Mouse (Mus musculus): Measurements from ENCODE around the gene Rxra. TPM values are rescaled to one million over a fixed set of nuclear protein-coding genes. Genes with fewer than 3 reads are reported as not detected.

Gene Rxra
- polyA plus RNA-seq, 1 experiment from 2014 or later, result 2.6 TPM

DNA sequence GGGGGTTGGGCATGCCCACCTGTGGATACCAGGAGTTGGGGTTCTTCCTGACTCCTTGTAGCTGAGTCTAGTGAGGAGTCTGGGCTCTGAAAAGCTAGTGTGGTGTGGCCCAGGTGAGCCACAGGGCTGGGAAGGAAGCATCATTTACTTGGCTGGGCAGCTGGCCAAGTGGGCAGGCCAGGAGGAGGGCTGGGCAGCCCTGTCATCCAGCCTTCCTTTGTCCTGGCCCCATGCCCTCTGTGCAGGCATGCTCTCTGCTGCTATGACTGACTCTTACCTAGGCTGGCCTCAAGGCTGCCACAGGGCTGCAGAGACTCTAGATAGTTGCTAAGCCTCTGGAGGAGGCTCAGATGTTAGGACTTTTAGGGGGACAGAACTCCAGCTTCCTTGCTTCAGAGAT lies 42.0 kb downstream of the Rxra start:
- ATAC-seq (no peak), DNase-seq (ENCODE audit: low spot score) (peak; percentile 14)
- Histone ChIP-seq H3K27ac (ENCODE audit: low read depth, low read length) (no peak overlapping the region), H3K36me3 (ENCODE audit: control insufficient read depth, insufficient read depth, low read length) (no peaks in the 10 kb centered on the region), H3K4me2 (ENCODE audit: low read length) (no peak overlapping the region), H3K4me3 (ENCODE audit: low read depth, low read length) (no peak overlapping the region), H3K27me3 (replicated peaks; ENCODE audit: control insufficient read depth, insufficient read depth, low read length) (no peaks in the 10 kb centered on the region), H3K9ac (ENCODE audit: low read length) (no peak overlapping the region), H3K9me3 (replicated peaks; ENCODE audit: control insufficient read depth, low read length) (no peaks in the 10 kb centered on the region), H3K4me1 (ENCODE audit: control insufficient read depth, insufficient read depth, low read length) (peaks cover 7% of the 10 kb centered on the region)

DNA sequence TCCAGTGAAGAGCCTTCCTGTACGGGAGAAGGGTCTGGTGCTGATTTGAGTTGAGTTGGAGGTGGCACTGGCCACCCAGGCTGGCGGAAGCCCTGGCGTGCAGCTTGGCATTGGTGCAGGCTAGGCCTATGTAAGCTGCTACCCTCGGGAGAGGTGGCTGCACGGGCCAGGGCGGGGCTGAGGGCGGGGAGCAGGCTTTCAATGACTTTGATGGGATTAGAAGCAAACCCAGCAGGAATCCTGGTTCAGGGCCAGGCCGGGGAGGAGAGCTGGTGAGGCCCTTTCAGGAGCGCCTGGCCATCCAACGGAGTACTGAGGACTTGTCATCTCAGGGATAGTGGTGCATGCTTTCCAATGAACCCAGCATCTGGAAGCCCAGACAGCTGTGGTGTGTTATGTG lies 43.4 kb downstream of the Rxra start:
- Histone ChIP-seq H3K27ac (ENCODE audit: low read depth, low read length) (no peak overlapping the region), H3K9ac (ENCODE audit: low read length) (no peak overlapping the region), H3K4me1 (ENCODE audit: control insufficient read depth, insufficient read depth, low read length) (peaks cover 7% of the 10 kb centered on the region), H3K4me2 (ENCODE audit: low read length) (no peak overlapping the region), H3K27me3 (replicated peaks; ENCODE audit: control insufficient read depth, insufficient read depth, low read length) (no peaks in the 10 kb centered on the region), H3K4me3 (ENCODE audit: low read depth, low read length) (no peak overlapping the region), H3K36me3 (ENCODE audit: control insufficient read depth, insufficient read depth, low read length) (no peaks in the 10 kb centered on the region), H3K9me3 (replicated peaks; ENCODE audit: control insufficient read depth, low read length) (no peaks in the 10 kb centered on the region)
- DNase-seq (ENCODE audit: low spot score) (peak; percentile 37), ATAC-seq (no peak)
- WGBS, result 7% methylated on average over 10 of the region's 10 CpGs

DNA sequence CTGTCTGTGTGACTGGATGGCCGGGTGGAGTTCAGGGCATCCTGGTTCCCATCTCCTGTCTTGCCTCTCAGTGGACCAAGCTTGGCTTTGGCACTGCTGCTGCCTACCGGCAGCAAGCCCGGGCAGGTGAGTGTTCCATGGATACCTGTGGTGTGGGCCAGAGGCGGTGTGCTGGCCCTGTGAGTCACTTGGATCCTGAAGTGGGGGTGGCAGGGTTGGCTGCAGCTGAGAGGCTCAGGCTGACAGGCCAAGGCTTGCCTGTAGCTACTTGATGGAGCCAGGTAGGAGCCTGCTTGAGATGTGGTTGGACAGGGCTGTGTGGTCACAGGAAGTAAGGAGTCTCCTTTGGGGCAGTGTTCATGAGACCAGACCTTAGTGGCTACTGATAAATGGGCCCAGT lies 45.4 kb downstream of the Rxra start:
- DNase-seq (ENCODE audit: low spot score), result no peak
- Histone ChIP-seq H3K4me1 (ENCODE audit: control insufficient read depth, insufficient read depth, low read length) (peaks cover 7% of the 10 kb centered on the region), H3K4me2 (ENCODE audit: low read length) (no peak overlapping the region), H3K9me3 (replicated peaks; ENCODE audit: control insufficient read depth, low read length) (no peaks in the 10 kb centered on the region), H3K27ac (ENCODE audit: low read depth, low read length) (no peak overlapping the region), H3K36me3 (ENCODE audit: control insufficient read depth, insufficient read depth, low read length) (no peaks in the 10 kb centered on the region), H3K27me3 (replicated peaks; ENCODE audit: control insufficient read depth, insufficient read depth, low read length) (no peaks in the 10 kb centered on the region), H3K9ac (ENCODE audit: low read length) (no peak overlapping the region), H3K4me3 (ENCODE audit: low read depth, low read length) (no peak overlapping the region)
- no peak for ATAC-seq
- WGBS, result 94% methylated on average over 4 of the region's 4 CpGs

DNA sequence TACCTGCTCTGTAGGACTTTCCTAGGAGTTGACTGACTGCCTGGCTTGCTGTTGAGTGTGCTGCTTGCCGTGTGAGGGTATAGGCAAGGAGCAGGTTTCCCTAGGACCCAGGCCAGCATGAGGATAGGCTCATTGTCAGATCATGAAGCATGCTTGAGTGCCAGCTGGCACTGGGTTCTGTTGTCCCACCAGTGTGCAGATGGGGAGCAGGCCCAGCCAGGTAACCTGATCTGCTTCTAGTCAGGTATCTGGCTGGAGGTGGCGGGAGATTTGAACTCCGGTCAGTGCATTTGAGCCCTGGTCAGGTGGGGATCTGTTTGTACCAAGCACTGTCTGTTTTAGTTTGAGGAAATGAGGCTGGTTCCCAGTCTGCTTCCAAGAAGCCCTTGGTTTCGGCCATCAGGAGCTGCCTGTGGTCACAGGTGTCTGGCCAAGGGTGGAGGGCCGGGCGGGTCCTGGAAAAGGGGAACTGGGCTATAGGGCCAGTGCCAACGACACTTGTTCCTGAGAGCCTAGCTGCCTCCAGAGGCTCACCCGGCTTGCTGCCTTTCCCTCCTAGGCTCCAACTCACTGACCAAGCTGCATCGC lies 48.6 kb downstream of the Rxra start:
- Histone ChIP-seq H3K4me1 (ENCODE audit: control insufficient read depth, insufficient read depth, low read length) (no peaks in the 10 kb centered on the region), H3K4me3 (ENCODE audit: low read depth, low read length) (no peak overlapping the region), H3K27me3 (replicated peaks; ENCODE audit: control insufficient read depth, insufficient read depth, low read length) (no peaks in the 10 kb centered on the region), H3K4me2 (ENCODE audit: low read length) (no peak overlapping the region), H3K9ac (ENCODE audit: low read length) (no peak overlapping the region), H3K36me3 (ENCODE audit: control insufficient read depth, insufficient read depth, low read length) (no peaks in the 10 kb centered on the region), H3K27ac (ENCODE audit: low read depth, low read length) (no peak overlapping the region), H3K9me3 (replicated peaks; ENCODE audit: control insufficient read depth, low read length) (no peaks in the 10 kb centered on the region)
- ATAC-seq (no peak), DNase-seq (ENCODE audit: low spot score) (no peak)
- 84% methylated on average over 9 of the region's 9 CpGs for WGBS

DNA sequence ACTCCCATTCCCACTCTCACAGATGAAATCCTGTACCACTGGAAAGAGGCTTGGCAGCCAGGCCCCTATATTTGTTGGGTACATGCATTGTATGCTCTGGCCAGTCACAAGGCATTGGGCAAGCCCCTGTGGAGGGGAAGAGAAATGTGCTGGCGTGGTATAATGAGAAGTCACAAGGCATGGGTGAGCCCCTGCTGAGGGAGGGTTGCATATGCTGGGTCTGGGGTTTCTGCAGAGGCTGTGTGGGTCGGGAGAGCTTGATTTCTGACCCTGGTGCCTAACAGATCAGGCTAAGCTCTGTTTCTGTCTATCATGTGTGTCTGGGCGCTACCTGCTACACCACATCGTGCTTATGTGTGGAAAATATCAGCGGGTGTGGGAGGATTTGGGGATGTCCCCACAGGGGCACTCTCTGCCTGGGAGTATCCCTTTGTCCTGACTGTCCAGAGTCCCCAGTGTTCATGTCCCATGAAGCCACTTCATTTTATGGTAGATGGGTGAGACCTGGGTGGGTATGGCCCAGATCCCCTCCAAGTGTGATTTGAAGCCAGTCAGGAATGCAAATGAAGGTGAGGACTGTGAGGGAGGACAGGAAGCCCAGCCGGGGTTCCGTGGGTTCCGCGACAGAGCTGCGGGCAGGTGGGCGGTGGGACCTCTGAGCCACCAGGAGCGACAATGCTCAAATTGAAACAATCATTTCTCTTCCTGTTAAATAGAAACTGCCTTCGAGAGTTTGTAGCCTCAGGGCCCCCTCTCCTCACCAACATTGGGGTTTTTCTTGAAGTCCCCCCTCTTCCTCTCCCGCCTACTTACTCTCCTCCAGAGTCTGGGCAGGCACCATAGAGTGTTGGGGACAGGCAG lies 52.0 kb downstream of the Rxra start:
- no peaks in the 10 kb centered on the region for H3K9me3 ChIP-seq (replicated peaks; ENCODE audit: control insufficient read depth, low read length)
- no peak overlapping the region for H3K4me3 ChIP-seq (ENCODE audit: low read depth, low read length)
- DNase-seq (ENCODE audit: low spot score), result no peak
- H3K9ac ChIP-seq (ENCODE audit: low read length), result no peak overlapping the region
- ATAC-seq, result no peak
- no peaks in the 10 kb centered on the region for H3K27me3 ChIP-seq (replicated peaks; ENCODE audit: control insufficient read depth, insufficient read depth, low read length)
- H3K4me2 ChIP-seq (ENCODE audit: low read length), result no peak overlapping the region
- 0 out of 2 replicates have a peak, but pooled peaks cover under 1% of the 10 kb centered on the region for H3K4me1 ChIP-seq (ENCODE audit: control insufficient read depth, insufficient read depth, low read length)
- H3K36me3 ChIP-seq (ENCODE audit: control insufficient read depth, insufficient read depth, low read length), result no peaks in the 10 kb centered on the region
- 74% methylated on average over 14 of the region's 14 CpGs for WGBS
- H3K27ac ChIP-seq (ENCODE audit: low read depth, low read length), result no peak overlapping the region

DNA sequence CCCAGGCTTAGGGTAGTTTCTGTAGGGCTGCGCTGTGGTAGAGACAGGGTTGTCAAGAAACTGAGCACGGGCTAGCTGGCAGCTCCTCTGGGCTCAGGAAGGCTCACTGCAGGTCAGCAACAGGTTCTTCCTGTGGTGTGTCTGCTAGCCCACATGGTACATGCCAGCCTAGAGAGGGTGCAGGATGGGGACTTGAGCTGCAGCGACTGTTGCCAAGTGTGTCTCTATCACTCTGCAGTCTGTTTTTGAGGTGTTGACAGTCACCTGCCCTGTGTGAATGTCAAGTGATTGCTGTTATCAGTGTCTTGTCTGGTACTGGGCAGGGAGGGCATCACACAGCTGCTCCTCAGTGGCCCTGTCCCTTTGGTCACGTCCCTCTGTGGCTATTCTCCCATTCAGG lies 52.8 kb downstream of the Rxra start:
- H3K9ac ChIP-seq (ENCODE audit: low read length), result no peak overlapping the region
- 80% methylated on average over 4 of the region's 4 CpGs for WGBS
- H3K4me3 ChIP-seq (ENCODE audit: low read depth, low read length), result no peak overlapping the region
- H3K27me3 ChIP-seq (replicated peaks; ENCODE audit: control insufficient read depth, insufficient read depth, low read length), result no peaks in the 10 kb centered on the region
- DNase-seq (ENCODE audit: low spot score) (no peak), ATAC-seq (no peak)
- no peak overlapping the region for H3K27ac ChIP-seq (ENCODE audit: low read depth, low read length)
- 0 out of 2 replicates have a peak, but pooled peaks cover 4% of the 10 kb centered on the region for H3K4me1 ChIP-seq (ENCODE audit: control insufficient read depth, insufficient read depth, low read length)
- no peaks in the 10 kb centered on the region for H3K36me3 ChIP-seq (ENCODE audit: control insufficient read depth, insufficient read depth, low read length)
- no peaks in the 10 kb centered on the region for H3K9me3 ChIP-seq (replicated peaks; ENCODE audit: control insufficient read depth, low read length)
- H3K4me2 ChIP-seq (ENCODE audit: low read length), result no peak overlapping the region

DNA sequence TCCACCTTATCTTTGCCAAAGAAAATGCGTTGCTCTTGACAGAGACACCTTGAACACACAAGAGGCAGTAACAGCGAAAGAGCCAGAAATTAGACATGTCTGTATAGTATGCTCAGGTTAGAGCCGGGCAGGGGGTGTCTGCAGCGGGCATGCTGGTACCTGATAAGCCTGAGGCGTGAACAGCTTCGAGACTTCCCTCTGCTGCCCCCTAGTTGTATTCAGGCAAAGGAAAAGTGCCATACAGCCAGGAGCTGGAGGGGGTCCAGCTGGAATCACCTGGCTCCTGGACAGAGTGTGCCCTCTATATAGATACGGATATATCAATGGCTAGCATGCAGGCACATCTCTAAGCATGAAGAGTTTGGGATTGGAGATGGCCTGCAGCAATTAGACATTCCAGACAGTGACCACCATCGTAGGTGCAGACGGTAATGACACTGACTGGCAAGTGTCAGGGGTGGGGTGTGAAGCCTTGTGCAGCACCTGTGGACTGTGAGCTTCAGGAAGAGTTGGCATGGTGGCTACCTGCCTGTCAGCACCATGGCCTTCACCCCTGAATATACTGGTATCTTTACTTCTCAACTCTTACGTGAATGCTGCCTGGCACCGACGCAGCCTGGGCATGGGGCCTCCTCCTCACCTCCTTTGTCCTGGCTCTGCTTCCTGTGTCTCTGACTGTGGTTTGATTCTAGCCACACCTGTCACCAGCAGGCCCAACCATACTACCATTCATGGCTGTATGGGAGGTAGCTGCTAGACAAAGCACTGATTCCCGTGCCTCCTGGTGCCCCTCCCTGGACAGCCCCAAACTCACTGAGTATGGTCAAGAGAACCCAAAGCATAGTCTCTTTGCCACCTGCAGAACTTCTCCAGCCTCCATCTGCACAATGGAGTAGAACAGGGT lies 54.0 kb downstream of the Rxra start:
- Histone ChIP-seq H3K27ac (ENCODE audit: low read depth, low read length) (no peak overlapping the region), H3K4me2 (ENCODE audit: low read length) (no peak overlapping the region), H3K36me3 (ENCODE audit: control insufficient read depth, insufficient read depth, low read length) (no peaks in the 10 kb centered on the region), H3K9me3 (replicated peaks; ENCODE audit: control insufficient read depth, low read length) (no peaks in the 10 kb centered on the region), H3K4me1 (ENCODE audit: control insufficient read depth, insufficient read depth, low read length) (peaks cover 8% of the 10 kb centered on the region; the same call in 1 of the 2 replicates), H3K27me3 (replicated peaks; ENCODE audit: control insufficient read depth, insufficient read depth, low read length) (no peaks in the 10 kb centered on the region), H3K9ac (ENCODE audit: low read length) (no peak overlapping the region), H3K4me3 (ENCODE audit: low read depth, low read length) (no peak overlapping the region)
- no peak for ATAC-seq
- peak; percentile 60 for DNase-seq (ENCODE audit: low spot score)
- 68% methylated on average over 13 of the region's 13 CpGs for WGBS

DNA sequence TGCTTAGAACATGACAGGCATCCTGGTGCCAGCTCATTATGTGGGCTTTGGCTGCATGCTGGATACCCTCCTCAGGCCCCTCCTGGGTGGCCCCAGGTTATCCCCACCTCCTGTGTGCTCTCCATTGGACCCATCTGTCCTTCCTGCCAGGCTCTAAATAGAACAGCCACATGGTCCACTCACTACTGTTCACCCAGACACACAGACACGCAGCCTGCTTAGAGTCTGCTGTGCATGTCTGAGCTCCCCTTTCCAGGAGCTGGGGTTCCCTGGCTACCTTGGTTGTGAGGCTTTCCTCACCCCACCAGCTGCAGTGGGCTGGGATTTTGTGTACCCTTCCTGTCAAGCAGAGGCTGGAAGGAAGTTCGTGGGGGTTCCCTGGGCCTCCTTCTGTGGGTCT lies 56.8 kb downstream of the Rxra start:
- Histone ChIP-seq H3K27me3 (replicated peaks; ENCODE audit: control insufficient read depth, insufficient read depth, low read length) (no peaks in the 10 kb centered on the region), H3K36me3 (ENCODE audit: control insufficient read depth, insufficient read depth, low read length) (no peaks in the 10 kb centered on the region), H3K9me3 (replicated peaks; ENCODE audit: control insufficient read depth, low read length) (no peaks in the 10 kb centered on the region), H3K4me2 (ENCODE audit: low read length) (no peak overlapping the region), H3K9ac (ENCODE audit: low read length) (no peak overlapping the region), H3K4me1 (ENCODE audit: control insufficient read depth, insufficient read depth, low read length) (peaks cover 8% of the 10 kb centered on the region; the same call in 1 of the 2 replicates), H3K27ac (ENCODE audit: low read depth, low read length) (no peak overlapping the region), H3K4me3 (ENCODE audit: low read depth, low read length) (no peak overlapping the region)
- DNase-seq (ENCODE audit: low spot score) (peak; percentile 13), ATAC-seq (0 out of 2 replicates have a peak, but pooled peaks have one; percentile 18)
- 70% methylated on average over 2 of the region's 2 CpGs for WGBS

All from forebrain, embryonic 14.5 days (tissue).